8 mouse cellular contexts compared by ENCODE assay signal in genomic region chr4:55348759-55349451, GRCm38 (mm10). TPM values are rescaled to one million over a fixed set of nuclear protein-coding genes. Genes with fewer than 3 reads are reported as not detected.
DNase-seq lines count a peak whose midpoint lies in the region; ATAC-seq and TF ChIP-seq lines count a peak whose summit lies in the region.

No protein-coding gene starts in this region.

- no peaks in the 10 kb centered on the region for H3K27me3 ChIP-seq in thymus, adult 2 months (ENCODE audit: control insufficient read depth, insufficient read depth, low read length)
- H3K27me3 ChIP-seq in liver, embryonic 11.5 days (replicated peaks; ENCODE audit: control insufficient read depth, insufficient read depth, low read length), result no peaks in the 10 kb centered on the region

- H3K4me2 ChIP-seq in liver, embryonic 11.5 days, result peak overlapping the region; percentile 81

- TF ChIP-seq POLR2A in thymus, adult 2 months (IDR thresholded peaks at IDR 0.05; ENCODE audit: control insufficient read depth, extremely low read depth, insufficient read depth, low read length, poor library complexity), result no peak

- 0 out of 2 replicates have a peak, but pooled peaks cover 4% of the 10 kb centered on the region for H3K4me1 ChIP-seq in thymus, adult 2 months (replicated peaks; ENCODE audit: control insufficient read depth, insufficient read depth, low read length)
- H3K4me1 ChIP-seq in liver, embryonic 11.5 days (replicated peaks; ENCODE audit: control insufficient read depth, insufficient read depth, low read length), result peaks cover 23% of the 10 kb centered on the region

- H3K27ac ChIP-seq in thymus, adult 2 months (ENCODE audit: control insufficient read depth, insufficient read depth, low read length), result peak overlapping the region; percentile 71
- peak overlapping the region; percentile 89 for H3K27ac ChIP-seq in liver, embryonic 11.5 days (ENCODE audit: low read depth, low read length)

- ATAC-seq in liver, embryonic 11.5 days (replicated peaks; ENCODE audit: low FRiP score), result no peak; the same call in 1 of the 2 replicates

- WGBS in thymus, adult 2 months, result 24% methylated on average over 12 of the region's 12 CpGs
- WGBS in liver, embryonic 11.5 days, result 10% methylated on average over 11 of the region's 12 CpGs

- H3K9ac ChIP-seq in liver, embryonic 11.5 days (ENCODE audit: low read depth, low read length), result peak overlapping the region; percentile 67

- no peaks in the 10 kb centered on the region for H3K36me3 ChIP-seq in thymus, adult 2 months (ENCODE audit: control insufficient read depth, insufficient read depth, low read length)
- H3K36me3 ChIP-seq in liver, embryonic 11.5 days (ENCODE audit: control insufficient read depth, insufficient read depth, low read length), result 0 out of 2 replicates have a peak, but pooled peaks cover 2% of the 10 kb centered on the region

- intact Hi-C loops in left cerebral cortex, postnatal 25 days (cut with DNase I), result no loop called here

- peak overlapping the region; percentile 54 for H3K4me3 ChIP-seq in thymus, adult 2 months (ENCODE audit: control insufficient read depth, insufficient read depth, low read length)
- H3K4me3 ChIP-seq in liver, embryonic 11.5 days (ENCODE audit: low read depth, low read length), result peak overlapping the region; percentile 82

- H3K9me3 ChIP-seq in liver, embryonic 11.5 days (ENCODE audit: control insufficient read depth, low read length), result no peaks in the 10 kb centered on the region

- peak; percentile 3 for DNase-seq in embryo, embryonic 11.5 days (ENCODE audit: low read depth, low spot score)
- no peak for DNase-seq in embryo, embryonic 9.5 days (ENCODE audit: extremely low spot score)
- DNase-seq in thymus, adult 2 months, result no peak
- no peak for DNase-seq in thymus, postnatal 0 days (ENCODE audit: low spot score)
- no peak for DNase-seq in liver, embryonic 11.5 days (ENCODE audit: low spot score)
- DNase-seq in adrenal gland, postnatal 36 days, result no peak
- DNase-seq in gastrocnemius, adult 8-10 months (ENCODE audit: low spot score in 2 of 2), result no peak
- DNase-seq in left cerebral cortex, postnatal 25 days (ENCODE audit: low spot score in 2 of 2), result no peak

- TF ChIP-seq CTCF in thymus, adult 2 months (IDR thresholded peaks at IDR 0.05; ENCODE audit: borderline replicate concordance, control insufficient read depth, extremely low read depth, insufficient read depth, low read length, poor library complexity), result no peak

RNA-seq across cellular contexts. Expression of gene Rad23b, which starts 0.9 kb away (rescaled TPM):
- polyA plus RNA-seq in thymus, adult 2 months (2012; rRNA removed), result 274 and 366 TPM in 2 replicates
- 63.9 and 68.6 TPM in 2 replicates for polyA plus RNA-seq in thymus, postnatal 0 days (2015; fragmentation: Nextera tagmentation; extraction: Ambion mirVana)
- 61.9 and 67.9 TPM in 2 replicates for polyA plus RNA-seq in liver, embryonic 11.5 days (2014; fragmentation: Nextera tagmentation; extraction: Ambion mirVana)
- 100 to 1,000 TPM; 133 to 135 TPM for total RNA-seq in adrenal gland, postnatal 36 days (2021)
- 100 to 1,000 TPM; 125 to 157 (median 139) TPM for total RNA-seq in gastrocnemius, adult 8-10 months (2022)
- 100 to 1,000 TPM; 183 to 184 TPM for total RNA-seq in left cerebral cortex, postnatal 25 days (2021)
